Mouse (Mus musculus): Measurements from ENCODE around the gene Mllt1. TPM values are rescaled to one million over a fixed set of nuclear protein-coding genes. Genes with fewer than 3 reads are reported as not detected.

Gene Mllt1
- total and polyA plus RNA-seq, 2 experiments from 2014 or later: 52.0 to 131 TPM

- peaks cover 17% of the 10 kb centered on the region; the same call in 1 of the 2 replicates for H3K36me3 ChIP-seq (ENCODE audit: insufficient read depth, low read length)
- ATAC-seq (no peak), DNase-seq (ENCODE audit: low spot score) (no peak)
- no peak overlapping the region for H3K27ac ChIP-seq
- H3K4me1 ChIP-seq (ENCODE audit: insufficient read depth, low read length): no peaks in the 10 kb centered on the region
- 79% methylated on average over 2 of the region's 3 CpGs for WGBS
- H3K27me3 ChIP-seq (ENCODE audit: insufficient read depth, low read length): no peaks in the 10 kb centered on the region
- TF ChIP-seq CTCF (IDR thresholded peaks at IDR 0.05; ENCODE audit: low read depth): peak; percentile 48
- H3K4me3 ChIP-seq (ENCODE audit: low read length): no peak overlapping the region
- H3K9ac ChIP-seq (replicated peaks; ENCODE audit: low read length): no peak overlapping the region
- H3K9me3 ChIP-seq (ENCODE audit: low read length): no peaks in the 10 kb centered on the region
- H3K4me2 ChIP-seq (ENCODE audit: low read depth, low read length): no peak overlapping the region
Observed at GRCm38 (mm10) chr17:56888050-56888449, 47.2 kb downstream of the Mllt1 start.

- ATAC-seq (no peak), DNase-seq (ENCODE audit: low spot score) (no peak)
- no peak overlapping the region for H3K4me2 ChIP-seq (ENCODE audit: low read depth, low read length)
- H3K36me3 ChIP-seq (ENCODE audit: insufficient read depth, low read length): no peaks in the 10 kb centered on the region
- H3K27me3 ChIP-seq (ENCODE audit: insufficient read depth, low read length): no peaks in the 10 kb centered on the region
- 90% methylated on average over 17 of the region's 17 CpGs for WGBS
- no peaks in the 10 kb centered on the region for H3K4me1 ChIP-seq (ENCODE audit: insufficient read depth, low read length)
- H3K9ac ChIP-seq (replicated peaks; ENCODE audit: low read length): no peak overlapping the region
- no peaks in the 10 kb centered on the region for H3K9me3 ChIP-seq (ENCODE audit: low read length)
- no peak for TF ChIP-seq CTCF (IDR thresholded peaks at IDR 0.05; ENCODE audit: low read depth)
- H3K27ac ChIP-seq: no peak overlapping the region
- H3K4me3 ChIP-seq (ENCODE audit: low read length): no peak overlapping the region
Observed at GRCm38 (mm10) chr17:56884809-56885208, 50.4 kb downstream of the Mllt1 start.

DNA sequence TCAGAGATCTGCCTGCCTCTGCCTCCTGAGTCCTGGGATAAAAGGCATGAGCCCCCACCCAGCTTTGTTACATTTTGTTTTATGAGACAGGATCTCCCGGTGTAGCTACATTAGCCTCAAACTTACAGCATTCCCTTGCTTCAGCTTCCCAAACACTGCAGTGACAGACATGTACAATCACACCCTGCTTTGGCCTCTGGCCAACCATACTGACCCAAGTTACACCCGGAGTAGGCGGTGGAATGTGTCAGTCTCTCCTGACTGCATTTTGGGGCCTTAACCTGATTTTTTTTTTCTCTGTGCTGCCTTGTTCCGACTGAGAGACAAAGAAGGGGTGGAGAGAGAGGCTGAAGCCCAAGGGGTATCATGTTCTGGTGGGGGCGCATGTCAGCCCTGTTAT is 50.9 kb downstream of the Mllt1 start:
- no peak overlapping the region for H3K4me3 ChIP-seq (ENCODE audit: low read length)
- WGBS: 65% methylated on average over 5 of the region's 5 CpGs
- no peaks in the 10 kb centered on the region for H3K4me1 ChIP-seq (ENCODE audit: insufficient read depth, low read length)
- no peak overlapping the region for H3K4me2 ChIP-seq (ENCODE audit: low read depth, low read length)
- no peak overlapping the region for H3K9ac ChIP-seq (replicated peaks; ENCODE audit: low read length)
- ATAC-seq: no peak
- no peak for TF ChIP-seq CTCF (IDR thresholded peaks at IDR 0.05; ENCODE audit: low read depth)
- H3K9me3 ChIP-seq (ENCODE audit: low read length): no peaks in the 10 kb centered on the region
- peak; percentile 19 for DNase-seq (ENCODE audit: low spot score)
- H3K27me3 ChIP-seq (ENCODE audit: insufficient read depth, low read length): no peaks in the 10 kb centered on the region
- no peak overlapping the region for H3K27ac ChIP-seq
- no peaks in the 10 kb centered on the region for H3K36me3 ChIP-seq (ENCODE audit: insufficient read depth, low read length)

DNA sequence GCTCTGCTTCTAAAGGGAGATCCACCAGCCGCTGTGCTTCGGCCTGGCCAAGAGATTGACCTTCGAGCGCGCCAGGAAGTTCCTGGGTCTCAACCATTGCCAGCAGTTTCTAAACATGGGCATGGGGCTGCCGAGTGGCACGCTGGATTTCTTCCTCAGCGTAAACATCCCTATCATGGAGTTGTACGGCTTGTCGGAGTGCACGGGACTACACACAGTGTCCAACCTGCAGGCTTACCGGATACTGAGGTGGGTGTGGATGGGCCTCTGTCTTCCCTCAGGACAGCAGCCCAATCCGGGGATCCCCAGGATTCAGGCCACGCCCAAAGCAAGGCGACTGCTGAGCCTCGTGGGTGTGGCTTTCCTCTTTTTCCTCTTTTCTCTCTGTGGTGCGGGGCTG is 51.6 kb downstream of the Mllt1 start:
- no peaks in the 10 kb centered on the region for H3K4me1 ChIP-seq (ENCODE audit: insufficient read depth, low read length)
- H3K4me2 ChIP-seq (ENCODE audit: low read depth, low read length): peak overlapping the region; percentile 18; the same call in 1 of the 2 replicates
- no peaks in the 10 kb centered on the region for H3K36me3 ChIP-seq (ENCODE audit: insufficient read depth, low read length)
- no peak overlapping the region for H3K27ac ChIP-seq
- no peaks in the 10 kb centered on the region for H3K27me3 ChIP-seq (ENCODE audit: insufficient read depth, low read length)
- TF ChIP-seq CTCF (IDR thresholded peaks at IDR 0.05; ENCODE audit: low read depth): no peak
- WGBS: 54% methylated on average over 17 of the region's 17 CpGs
- H3K4me3 ChIP-seq (ENCODE audit: low read length): no peak overlapping the region
- no peak overlapping the region for H3K9ac ChIP-seq (replicated peaks; ENCODE audit: low read length)
- DNase-seq (ENCODE audit: low spot score) (no peak), ATAC-seq (no peak; the same call in 1 of the 2 replicates)
- no peaks in the 10 kb centered on the region for H3K9me3 ChIP-seq (ENCODE audit: low read length)

- 89% methylated on average over 19 of the region's 19 CpGs for WGBS
- DNase-seq (ENCODE audit: low spot score) (no peak), ATAC-seq (no peak)
- no peaks in the 10 kb centered on the region for H3K4me1 ChIP-seq (ENCODE audit: insufficient read depth, low read length)
- no peak for TF ChIP-seq CTCF (IDR thresholded peaks at IDR 0.05; ENCODE audit: low read depth)
- no peaks in the 10 kb centered on the region for H3K27me3 ChIP-seq (ENCODE audit: insufficient read depth, low read length)
- H3K4me2 ChIP-seq (ENCODE audit: low read depth, low read length): no peak overlapping the region
- no peaks in the 10 kb centered on the region for H3K36me3 ChIP-seq (ENCODE audit: insufficient read depth, low read length)
- H3K27ac ChIP-seq: no peak overlapping the region
- no peaks in the 10 kb centered on the region for H3K9me3 ChIP-seq (ENCODE audit: low read length)
- no peak overlapping the region for H3K4me3 ChIP-seq (ENCODE audit: low read length)
- no peak overlapping the region for H3K9ac ChIP-seq (replicated peaks; ENCODE audit: low read length)
Observed at GRCm38 (mm10) chr17:56877426-56877825, 57.8 kb downstream of the Mllt1 start.

DNA sequence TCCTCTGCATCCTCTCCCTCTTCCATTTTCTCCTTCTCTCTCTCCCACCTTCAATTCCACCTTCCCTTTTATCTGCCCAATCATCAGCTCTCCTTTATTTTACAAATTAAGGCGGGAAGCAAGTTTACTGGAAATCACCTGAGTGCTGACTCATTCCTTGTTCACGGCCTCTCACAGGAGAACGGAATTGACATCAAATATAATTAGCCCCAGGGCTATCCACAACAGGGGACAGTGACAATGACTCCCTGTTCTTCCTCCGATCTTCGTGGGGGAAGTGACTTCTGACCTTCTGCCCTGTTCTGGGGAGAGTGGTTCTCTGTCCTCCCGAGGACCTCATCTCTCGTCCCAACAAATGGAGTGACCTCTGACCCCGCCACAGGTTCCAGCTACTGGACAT is 58.2 kb downstream of the Mllt1 start:
- no peaks in the 10 kb centered on the region for H3K36me3 ChIP-seq (ENCODE audit: insufficient read depth, low read length)
- no peak for TF ChIP-seq CTCF (IDR thresholded peaks at IDR 0.05; ENCODE audit: low read depth)
- DNase-seq (ENCODE audit: low spot score) (no peak), ATAC-seq (no peak)
- H3K9me3 ChIP-seq (ENCODE audit: low read length): no peaks in the 10 kb centered on the region
- H3K9ac ChIP-seq (replicated peaks; ENCODE audit: low read length): no peak overlapping the region
- H3K27ac ChIP-seq: no peak overlapping the region
- WGBS: 75% methylated on average over 8 of the region's 8 CpGs
- no peaks in the 10 kb centered on the region for H3K4me1 ChIP-seq (ENCODE audit: insufficient read depth, low read length)
- no peaks in the 10 kb centered on the region for H3K27me3 ChIP-seq (ENCODE audit: insufficient read depth, low read length)
- no peak overlapping the region for H3K4me3 ChIP-seq (ENCODE audit: low read length)
- no peak overlapping the region for H3K4me2 ChIP-seq (ENCODE audit: low read depth, low read length)

DNA sequence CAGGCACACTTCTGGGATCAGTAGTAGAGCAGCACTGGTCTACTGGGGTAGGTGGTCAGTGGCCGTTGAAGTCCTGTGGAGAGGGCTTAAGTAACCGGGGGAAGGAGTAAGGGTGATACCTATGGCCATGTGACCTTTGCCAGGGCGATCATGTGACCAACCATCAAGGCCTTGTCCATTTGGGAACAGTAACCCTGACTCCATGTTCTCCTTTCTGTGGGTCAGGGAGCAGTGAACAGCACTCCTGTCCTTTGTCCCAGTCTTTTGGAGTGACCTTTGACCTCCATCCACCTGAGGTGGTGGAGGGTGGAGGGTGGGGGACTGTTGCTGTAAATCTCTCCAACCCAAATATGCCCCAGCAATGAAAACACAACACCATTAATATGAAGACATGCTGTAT is 58.8 kb downstream of the Mllt1 start:
- no peak overlapping the region for H3K9ac ChIP-seq (replicated peaks; ENCODE audit: low read length)
- no peak overlapping the region for H3K4me3 ChIP-seq (ENCODE audit: low read length)
- ATAC-seq (no peak), DNase-seq (ENCODE audit: low spot score) (no peak)
- no peaks in the 10 kb centered on the region for H3K36me3 ChIP-seq (ENCODE audit: insufficient read depth, low read length)
- no peak overlapping the region for H3K27ac ChIP-seq
- WGBS: 86% methylated on average over 3 of the region's 3 CpGs
- no peak for TF ChIP-seq CTCF (IDR thresholded peaks at IDR 0.05; ENCODE audit: low read depth)
- no peaks in the 10 kb centered on the region for H3K4me1 ChIP-seq (ENCODE audit: insufficient read depth, low read length)
- H3K27me3 ChIP-seq (ENCODE audit: insufficient read depth, low read length): no peaks in the 10 kb centered on the region
- H3K9me3 ChIP-seq (ENCODE audit: low read length): no peaks in the 10 kb centered on the region
- no peak overlapping the region for H3K4me2 ChIP-seq (ENCODE audit: low read depth, low read length)

All from hindbrain, postnatal 0 days (tissue).